Mouse (Mus musculus): ENCODE measurements around the gene Pip4k2c.

DNA sequence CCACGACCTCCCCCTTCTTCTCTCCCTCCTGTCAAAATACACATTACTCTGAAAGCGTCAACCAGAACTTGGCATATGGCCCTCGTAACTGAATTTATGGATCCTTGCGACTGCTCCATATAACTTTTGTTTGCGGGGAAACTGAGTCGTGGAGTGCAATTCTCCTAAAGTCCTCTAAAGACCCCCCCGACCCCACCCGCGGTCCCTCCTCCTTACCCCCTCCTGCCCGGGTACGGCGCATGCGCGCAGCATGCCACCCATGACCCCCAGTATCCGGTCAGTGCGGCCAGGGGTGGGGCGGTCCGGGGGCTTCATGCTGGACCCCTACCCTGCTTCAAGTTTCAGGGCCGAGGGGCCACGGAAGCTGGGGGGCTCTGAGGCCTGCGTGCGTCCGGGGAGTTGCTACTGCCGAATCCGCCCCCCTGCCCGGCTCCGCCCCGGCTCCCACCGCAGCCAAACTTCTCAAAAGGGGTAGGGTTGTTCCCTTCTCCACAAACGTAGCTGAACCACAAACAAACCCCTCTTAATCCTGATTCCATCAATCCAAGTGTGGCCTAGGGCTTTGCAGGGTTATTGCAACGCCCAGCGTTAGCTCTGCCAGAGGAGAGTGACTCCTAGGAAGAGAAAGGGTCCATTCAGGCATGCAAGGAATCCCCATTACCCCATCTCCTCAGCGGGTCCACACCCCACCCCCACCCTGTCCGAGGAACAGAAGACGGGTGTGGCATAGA lies 21.6 kb downstream of the Pip4k2c start, which contains the start of gene Arhgef25:
- no peak for TF ChIP-seq ZNF384 (IDR thresholded peaks at IDR 0.05; ENCODE audit: low read depth, low read length)
- no peak for TF ChIP-seq ZC3H11A (IDR thresholded peaks at IDR 0.05; ENCODE audit: borderline replicate concordance, low read depth, low read length)
- TF ChIP-seq CHD2 (IDR thresholded peaks at IDR 0.05; ENCODE audit: low read depth, low read length) = no peak
- TF ChIP-seq MAFK (IDR thresholded peaks at IDR 0.05; ENCODE audit: insufficient read depth, low read depth, low read length) = no peak

Measured in ES-E14 (cell line).